Mouse (Mus musculus) urinary bladder, adult 18-20 months (tissue): ENCODE results near the gene Hdac4.

ENCODE experiments used
- DNase-seq, 2 experiments: peaks; one replicate each; pipeline ENCODE4 v3.0.0; 2022; ENCODE audit warnings: low spot score in 2 of 2, mixed read lengths in 2 of 2

The Hdac4 gene

DNA sequence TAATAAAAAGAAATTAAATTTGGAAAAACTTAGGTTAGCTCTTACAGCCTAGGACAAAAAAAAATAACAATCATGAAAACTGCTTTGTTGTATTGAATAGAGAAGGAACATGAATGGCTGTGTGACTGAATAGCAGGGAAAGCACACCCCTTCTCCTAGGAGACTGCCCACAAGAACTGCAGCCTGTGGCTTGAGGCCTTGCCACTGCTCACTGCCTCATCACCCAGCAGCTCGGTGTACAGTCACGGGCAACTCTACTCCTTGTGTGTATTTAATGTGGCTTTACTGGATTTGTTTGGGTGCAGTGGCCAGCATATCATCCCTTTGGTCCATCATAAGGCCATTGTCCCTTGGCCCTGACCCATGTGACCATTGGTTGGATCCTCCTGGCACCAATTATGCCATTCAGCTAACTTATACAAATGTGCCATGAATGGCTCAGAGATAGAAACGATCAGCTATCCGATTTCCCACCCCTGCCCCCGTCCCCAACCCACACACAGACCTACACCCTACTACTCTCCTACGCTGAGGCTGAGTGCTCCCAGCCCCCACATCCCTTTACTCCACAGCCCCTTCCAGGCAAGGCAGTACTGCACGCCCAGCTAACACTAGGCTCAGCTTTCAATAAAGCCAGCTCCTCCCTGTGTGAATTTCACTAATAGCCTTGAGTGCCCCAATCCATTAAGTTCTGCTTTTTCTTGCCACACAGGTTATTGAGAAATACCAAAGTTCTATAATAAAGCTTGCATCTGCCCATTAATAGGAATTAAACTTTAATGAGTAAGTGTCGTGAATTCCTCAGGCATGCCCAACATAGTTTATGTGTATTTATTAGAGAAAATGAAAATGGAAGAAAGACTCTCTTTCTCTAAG, 134.1 kb downstream of the Hdac4 start:
- DNase-seq, result no peak

DNA sequence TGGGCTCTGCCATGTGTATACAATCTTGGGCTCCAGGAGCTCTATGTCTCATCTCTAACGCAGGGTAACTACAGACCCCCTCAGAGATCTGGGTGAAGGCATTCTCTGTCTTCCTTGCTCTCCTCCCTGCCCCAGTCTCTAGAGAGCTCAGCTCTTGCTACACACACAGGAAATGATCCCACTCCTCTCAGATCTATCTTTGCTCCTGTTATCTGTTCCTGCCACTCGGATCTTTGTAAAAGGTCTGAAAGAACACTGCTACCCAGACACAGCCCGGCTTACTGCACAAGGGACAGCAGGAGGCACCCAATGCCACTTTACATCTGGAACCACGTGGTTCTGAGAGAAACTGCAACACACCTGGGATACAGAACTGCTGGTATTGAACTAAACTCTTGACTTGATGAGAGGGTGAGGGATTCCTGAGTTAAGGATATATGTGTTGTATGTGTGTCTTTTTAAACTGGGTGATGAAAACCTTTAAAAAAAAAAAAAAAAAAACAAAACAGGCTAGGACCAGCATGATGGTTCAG, 134.9 kb downstream of the Hdac4 start:
- no peak for DNase-seq

DNA sequence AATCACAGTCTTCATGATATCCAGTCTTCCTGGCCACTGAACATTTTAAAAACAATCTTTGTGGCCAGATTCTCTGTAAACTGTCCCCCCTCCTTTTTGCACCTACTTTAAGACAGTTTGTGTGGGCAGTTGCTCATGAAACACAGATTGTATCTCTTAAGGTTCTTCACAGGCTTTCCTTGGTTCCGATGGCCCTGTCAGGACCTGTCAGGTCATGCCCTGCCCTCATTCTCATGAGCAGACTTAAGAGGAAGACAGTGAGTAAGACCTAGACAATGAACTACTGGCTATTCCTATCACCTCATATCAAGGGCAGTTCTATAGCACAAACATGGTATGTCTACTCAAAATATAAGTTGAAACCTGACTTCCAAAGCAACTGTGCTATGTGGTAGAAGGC, 135.9 kb downstream of the Hdac4 start:
- no peak for DNase-seq

DNA sequence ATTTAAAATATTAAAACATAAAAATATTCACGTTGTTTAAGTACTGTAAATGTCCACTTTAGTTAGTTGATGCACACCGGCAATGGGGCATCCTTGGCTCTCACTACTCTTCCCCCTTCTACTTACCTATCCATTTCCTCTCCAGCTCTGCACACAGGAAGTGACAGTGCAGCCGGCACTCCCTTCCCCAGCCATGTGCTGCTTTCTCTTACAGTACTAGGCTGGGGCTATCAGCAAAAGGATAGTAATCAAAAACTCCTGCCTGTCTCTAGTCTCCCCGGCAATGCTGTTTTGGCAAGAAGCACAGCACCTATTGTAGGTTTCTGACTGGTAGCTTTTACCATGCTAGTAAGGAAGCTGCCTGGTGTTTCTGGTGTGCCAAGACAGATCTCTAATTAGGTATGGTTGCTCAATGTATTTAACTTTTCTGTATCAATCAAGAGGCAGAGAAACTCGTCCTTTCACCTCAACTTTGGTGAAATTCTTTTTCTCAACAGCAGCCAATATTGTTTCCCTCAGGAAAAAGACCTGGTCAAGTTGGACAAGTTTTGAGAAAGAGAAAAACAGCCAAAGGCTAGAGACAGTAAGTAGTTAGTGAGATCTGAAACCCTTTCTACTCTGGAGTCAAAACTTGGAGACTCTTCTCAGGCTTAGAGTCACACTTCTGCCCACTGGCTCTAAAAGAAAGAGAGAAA, 136.6 kb downstream of the Hdac4 start:
- DNase-seq, result no peak

DNA sequence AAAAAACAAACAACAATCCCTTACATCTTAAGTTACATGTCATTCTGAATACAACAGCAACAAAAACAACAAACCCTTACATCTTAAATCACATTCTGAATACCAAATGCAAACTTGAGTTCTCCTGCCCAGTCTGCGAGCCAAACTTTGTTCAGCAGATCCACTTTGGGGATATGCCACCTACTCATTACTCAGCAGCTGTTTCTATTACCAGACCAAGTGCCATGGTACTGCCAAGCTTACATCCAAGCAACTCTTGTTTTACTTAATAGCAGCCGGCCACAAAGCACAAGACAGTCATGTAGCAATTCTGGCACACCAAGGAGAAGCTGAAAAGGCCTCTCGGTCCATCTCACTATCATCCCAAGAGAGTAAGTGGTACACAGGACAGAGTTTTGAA, 138.4 kb downstream of the Hdac4 start:
- DNase-seq, result no peak

DNA sequence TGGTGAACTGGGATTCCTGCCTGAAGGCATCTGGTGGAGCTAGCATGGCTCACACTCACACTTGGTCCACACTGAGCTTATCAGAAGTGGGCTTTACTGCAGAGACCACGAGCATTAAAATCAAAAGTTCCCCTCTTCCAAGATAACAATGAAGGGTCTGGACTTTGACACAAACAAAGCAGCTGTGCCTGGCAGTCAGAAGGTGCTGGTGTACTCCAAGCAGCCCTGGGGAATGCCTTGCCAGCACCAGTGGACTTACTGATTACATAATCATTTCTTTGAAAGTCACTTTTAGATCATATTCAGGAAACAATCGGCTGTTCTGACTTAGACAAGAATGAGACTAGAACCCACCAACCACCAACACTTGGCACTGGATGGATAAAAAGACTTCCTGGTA, 140.3 kb downstream of the Hdac4 start:
- DNase-seq, result no peak

DNA sequence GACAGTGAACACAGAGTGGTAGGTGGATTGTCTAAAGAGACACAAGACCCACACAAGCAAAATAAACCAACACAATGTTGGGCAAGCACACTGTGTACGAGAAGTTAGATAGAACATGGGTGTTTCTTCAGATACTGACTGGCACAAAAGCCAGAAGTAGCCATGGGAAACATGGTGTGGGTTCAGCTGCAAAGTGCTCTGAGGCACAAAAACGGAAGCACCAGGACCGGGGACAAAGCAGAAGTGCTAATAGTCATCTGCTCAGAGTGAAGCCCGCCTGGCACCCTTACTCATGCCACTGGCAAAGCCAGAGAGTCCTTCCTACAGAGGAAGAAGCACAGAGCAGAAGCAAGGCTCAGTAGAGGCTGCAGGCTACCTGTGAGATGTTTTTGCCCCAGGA, 143.3 kb downstream of the Hdac4 start:
- DNase-seq, result no peak

DNA sequence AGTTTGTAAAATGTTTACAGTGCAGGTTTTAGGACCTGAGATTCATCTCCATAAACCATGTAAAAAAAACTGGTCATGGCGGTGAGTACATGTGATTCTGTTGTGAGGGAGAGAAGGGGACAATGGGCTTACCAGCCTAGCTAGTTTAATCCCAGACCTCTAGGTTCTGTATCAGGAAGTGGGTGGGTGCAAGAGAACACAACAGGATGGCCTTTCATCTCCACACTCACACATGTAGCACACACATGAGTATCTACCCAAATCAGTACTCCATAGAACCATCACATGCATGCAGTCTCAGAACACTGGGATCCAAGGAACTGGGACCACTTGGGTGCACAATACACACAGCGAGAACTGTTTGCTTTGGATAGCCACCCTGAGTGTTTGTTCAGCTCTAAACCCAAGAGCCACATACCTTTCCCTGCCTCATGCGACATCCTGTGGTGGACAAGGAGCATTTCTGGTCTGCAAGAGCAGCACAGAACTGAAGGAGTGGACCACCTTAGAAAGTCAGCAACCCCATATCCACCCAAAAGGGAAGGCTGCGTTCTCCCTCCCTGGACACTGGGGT, 143.9 kb downstream of the Hdac4 start:
- DNase-seq, result no peak

DNA sequence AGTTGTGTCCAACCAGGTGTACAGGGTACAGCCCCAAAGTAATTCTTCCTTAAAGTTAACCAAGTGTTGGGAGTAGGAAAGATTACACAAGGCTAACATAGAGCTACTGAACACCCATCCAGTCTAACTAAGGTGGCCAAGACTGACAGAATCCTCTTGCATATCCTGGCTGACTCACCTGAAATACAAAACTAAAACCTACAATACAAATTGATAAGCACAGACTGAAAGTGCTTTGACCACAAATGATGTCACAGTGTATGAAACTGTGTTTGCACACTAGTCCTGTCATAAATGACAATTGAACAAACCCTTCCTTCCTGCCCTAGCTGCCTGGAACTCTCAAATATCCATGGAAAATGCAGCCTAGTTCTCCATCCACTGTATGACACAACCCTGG, 144.5 kb downstream of the Hdac4 start:
- DNase-seq, result no peak

DNA sequence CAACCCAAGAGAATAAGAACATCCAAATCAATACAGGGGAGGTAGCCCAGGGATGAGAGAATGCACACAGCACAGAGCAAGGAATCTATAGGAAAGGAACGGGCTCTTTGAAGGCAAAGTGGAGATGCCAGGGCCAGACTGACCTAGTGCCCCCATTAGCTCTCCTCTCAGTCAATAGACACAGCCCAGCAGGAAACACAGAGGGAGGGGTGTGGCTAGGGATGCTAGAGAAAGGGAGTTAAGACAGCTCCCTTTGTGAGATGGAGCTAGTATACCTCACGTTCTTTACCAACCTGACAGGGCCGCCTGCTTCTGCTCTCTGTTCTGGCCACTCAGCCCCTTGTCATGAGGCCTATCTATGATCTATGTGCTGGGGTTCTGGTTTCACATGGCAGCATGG, 144.9 kb downstream of the Hdac4 start:
- DNase-seq, result no peak

DNA sequence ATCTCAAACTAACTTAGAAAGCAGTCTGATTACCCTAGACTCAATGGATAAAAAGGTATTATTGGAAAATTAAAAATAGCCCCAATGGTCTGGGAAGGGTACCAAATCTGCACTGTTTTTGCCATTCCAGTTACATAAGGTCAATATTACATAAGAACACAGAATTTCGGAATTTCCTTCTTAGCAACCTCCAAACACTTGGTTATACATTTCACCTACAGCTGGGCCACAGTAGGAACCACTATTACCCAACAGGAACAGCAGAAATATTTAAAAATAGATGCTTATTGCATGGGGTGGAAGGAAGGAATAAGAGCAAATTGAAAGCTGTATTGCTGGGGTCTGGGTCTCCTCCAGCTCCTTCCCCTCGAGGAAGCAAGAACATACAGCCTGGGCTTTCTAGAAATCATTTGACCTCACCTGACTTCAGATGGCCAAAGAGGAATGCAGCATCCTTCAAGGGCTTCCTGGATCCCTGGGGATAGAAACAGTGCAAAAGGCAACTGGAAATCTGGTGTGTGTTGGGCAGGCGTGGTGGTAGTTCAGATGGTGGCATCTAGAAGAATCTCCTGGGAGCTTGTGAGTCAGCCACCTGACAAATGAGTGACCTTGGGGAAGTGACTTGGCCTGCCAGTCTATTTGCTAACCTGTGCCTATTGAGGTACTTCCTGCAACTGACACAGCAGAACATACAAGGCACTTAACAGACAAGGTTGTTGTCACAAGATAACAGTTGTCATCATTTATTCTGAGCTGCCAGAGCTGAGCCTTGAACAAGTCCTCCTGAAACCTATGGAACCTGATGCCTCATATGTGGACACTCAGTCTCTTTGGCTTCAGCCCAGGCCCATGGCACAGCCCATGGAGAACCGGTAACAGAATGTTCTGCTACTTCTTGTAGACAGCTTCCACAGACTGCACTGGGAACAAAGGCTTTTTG, 146.8 kb downstream of the Hdac4 start:
- no peak for DNase-seq

DNA sequence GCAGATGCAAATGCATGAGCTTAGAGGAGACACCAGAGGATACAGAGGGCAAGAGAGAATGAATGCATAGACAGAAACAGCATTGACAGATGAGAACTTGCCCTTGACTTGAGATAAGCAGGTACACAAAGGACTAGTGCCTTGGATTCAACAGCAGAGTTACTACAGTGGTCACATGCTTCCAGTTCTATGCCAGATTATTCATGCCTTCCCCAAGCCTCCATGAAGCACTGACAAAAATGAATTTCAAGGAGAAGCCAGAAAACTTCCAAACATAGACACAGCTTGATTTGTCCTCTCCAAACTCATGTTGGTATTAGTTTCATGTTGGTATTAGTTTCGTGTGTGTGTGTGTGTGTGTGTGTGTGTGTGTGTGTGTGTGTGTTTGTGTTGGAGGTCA, 149.8 kb downstream of the Hdac4 start:
- no peak for DNase-seq

DNA sequence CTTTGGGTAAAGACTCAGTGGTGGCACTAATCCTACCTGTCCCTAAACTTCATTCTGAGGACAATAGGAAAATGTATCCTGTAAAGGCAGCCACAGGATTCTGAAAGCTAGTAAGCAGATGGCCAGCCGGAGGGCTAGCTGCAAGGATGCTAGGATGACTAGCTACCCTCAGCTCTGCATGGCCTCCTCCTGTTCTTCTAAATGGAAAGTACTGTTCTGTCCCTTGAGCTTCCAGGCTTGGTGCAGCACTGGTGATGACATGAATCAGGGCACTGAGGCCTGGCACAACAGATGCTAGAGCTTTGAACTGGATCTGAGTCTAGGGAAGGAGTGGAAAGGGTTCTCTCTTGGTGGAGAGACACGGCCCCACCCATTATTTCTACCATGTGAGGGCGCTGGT, 150.6 kb downstream of the Hdac4 start:
- DNase-seq, result no peak

DNA sequence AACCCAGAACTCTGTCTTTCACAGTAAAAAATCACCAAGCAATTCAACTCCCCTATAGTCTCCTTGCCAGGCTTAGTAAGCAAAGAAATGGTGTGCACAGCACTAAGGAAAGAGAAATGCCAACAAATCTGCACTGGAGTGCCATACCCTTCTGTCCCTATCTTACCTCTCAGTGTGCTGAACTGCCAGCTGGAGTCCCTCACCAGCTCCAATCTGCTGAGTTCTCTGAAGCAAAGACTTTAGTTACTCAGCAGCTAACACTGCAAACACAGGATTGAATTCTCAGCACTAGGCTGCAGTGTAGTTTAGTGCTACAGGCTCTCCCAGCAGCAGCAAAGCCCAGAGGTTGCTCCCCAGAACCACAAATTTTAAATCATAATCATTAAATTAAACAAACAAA, 151.5 kb downstream of the Hdac4 start:
- DNase-seq, result no peak

DNA sequence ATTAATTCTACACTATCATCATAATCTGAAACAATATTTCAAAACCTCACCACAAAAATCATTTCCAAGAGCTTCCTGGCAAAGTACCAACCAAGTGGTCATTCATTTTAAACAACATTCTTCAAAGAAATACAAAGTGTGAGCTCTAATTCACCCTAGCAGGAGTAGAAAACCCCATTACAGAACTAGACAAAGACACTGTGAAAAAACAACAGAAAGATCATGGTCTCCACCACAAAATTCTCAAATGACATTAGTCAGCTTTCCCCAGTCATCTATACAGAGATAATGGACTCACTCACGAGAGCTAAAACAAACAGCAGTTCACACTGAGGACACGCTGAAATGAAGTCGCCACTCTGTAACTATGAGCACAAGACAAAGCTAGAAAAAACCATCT, 153.4 kb downstream of the Hdac4 start:
- no peak for DNase-seq

DNA sequence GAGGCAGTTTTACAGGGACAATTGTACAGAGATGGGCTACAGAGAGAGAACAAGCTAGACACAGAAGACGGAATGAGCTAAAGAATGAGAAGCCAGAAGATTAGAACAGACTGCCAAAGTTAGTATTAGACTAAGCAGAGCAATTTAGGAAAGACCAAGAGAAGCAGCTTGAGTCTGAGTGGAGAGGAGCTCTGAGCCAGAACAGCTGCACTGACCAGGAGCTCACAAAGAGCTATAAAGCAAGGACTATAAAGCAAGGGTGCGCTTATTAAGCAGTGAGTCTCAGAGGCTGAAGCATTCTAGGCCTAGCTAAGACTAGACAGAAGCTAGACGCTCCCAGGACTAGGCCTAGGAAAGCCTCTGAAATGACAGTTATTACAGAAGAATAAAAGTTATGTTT, 154.2 kb downstream of the Hdac4 start:
- no peak for DNase-seq

DNA sequence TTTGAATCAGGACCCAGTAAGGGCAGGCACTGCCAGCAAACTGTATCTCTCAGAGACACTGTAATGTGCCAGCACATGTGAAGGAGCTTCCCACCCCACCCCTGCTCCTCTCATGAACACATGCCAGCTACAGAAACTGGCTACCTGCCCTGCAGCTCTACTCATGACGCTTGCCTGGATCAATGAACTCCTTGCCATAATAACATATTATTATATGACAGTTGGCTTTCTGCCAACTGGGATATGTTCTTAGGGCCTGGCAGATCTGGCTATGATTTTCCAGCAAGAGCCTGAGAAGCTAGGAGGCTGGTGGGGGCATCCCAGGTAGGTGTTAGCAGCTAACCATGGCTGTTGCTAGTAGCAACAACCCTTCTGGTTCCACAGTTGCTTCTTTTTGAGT, 156.8 kb downstream of the Hdac4 start:
- DNase-seq, result no peak

DNA sequence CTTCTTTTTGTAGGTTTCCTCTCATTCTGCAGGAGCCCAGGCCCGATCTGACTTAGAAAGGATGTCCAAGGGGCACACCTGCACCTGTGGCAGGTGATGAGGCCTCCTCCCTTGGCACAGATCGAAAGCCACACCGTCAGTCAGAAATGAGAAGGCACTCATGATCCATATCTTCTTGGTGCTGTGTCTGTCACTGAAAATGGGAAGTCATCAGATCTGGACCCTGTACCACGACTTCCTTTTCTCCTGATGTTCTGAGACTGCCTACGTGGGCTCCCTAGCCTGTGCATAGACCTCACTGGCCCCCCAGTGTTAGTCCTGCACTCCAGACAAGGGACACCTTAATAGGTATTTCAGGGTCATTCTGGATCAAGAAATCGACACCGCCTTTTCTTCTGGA, 158.5 kb downstream of the Hdac4 start:
- no peak for DNase-seq

DNA sequence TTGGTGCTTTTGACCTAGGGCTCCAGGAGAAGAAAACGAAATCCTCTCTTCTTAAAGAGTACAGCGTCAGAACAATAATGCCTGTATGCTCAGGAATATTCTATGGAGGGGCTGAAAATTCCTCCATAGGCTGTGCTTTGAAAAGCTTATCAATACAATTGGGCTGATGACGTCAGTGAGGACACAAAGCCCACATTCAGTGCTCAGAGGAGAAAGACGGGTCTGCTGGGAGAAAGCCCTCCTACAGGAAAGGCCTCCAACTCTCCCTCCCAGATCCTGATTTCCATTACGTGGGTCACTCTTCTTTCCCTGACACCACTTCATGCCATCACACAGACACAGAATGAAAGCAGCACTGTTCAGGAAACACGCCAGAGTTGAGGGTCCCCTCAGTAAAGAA, 159.7 kb downstream of the Hdac4 start:
- DNase-seq, result no peak

DNA sequence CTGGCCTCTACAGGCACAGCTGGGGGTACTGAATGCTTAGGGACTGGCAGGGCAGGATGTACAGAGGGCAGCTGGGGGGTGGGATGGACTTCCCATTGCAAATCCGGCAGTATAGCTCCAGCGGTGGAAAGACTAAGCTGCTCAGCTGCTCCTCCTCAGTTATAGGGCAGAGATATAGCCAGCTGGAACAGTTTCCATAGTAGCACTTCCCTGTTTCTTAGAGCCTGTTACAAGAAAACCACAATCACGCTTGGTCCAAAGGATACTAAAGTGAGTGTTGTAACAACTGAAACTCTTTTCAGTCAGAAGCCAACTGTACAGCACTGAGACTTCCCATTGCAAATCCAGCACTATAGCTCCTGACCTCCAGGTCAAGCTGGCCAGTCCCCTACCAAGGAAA, 161.3 kb downstream of the Hdac4 start:
- no peak for DNase-seq

DNA sequence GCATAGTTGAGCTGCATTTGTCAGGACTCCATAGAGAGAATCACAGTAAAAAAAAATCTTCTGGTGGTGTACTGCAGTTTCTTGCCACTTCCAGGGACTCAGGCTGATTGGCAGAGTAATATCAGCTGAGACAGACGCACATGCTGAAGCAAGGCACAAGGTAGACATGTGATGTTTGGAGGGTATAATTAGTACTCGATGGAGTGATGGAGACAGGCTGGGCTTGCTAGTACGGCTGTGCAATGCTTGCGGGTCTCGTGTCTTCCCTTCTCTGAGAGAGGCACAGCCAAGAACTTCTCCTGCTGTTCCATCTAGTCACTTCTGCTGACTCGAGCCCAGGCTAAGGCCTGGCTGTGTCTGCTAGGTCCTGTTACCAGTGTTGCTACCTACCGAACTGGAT, 162.0 kb downstream of the Hdac4 start:
- DNase-seq, result no peak

DNA sequence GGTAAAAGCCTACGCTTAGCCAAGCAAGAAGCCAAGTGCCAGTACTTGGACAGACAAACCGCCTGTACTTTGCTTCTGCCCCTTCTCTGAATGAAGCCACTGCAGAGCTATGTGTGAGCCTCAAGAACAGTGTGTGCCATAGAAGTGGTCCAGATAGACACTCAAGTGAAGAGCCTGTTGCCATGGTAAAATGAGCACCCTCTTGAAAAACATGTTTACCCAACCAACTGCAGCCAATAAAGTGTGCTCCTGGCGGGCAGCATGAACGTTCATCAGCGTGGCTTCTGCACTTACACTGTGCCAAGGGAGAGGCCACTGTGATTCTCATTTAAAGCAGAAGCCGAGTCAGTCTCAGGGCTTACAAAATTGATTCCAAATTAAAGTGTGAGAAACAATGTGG, 165.0 kb downstream of the Hdac4 start:
- DNase-seq, result no peak
